In the genomic region with DNA sequence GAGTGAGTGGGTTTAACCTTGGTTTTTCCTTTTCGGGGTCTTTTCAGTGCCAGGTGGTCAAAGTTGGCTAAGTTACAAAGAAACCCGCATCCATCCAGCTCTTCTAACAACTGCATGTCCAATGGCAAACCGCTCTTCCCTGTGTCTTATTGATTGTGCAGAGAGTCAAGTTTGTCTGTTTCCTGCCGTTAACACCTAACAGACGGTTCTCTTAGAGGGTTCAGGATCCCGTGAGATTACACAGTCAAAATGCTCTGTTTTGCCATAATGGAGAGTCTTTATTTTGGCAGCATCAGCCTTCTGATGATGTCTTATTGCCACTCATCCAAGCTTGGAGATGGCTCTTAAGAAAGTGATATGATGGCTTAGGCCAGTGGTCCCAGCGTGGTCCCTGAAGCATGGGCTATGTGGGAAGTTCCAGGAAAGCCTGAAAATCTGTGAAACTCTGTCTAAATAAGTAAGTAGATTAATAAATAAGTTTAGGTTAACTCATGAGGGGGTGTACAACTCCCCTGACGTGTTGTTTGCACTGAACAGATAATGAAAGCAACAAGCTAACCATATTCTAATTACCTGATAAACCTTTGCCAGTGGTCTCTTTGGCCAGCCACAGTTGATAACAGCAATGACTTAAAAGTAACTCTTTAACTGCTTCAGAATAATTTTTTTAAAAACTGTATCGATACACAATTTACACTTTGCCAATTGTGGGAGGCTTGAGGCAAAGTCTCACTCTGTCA, we compare ENCODE assay signal across 36 mouse cellular contexts. TPM values are rescaled to one million over a fixed set of nuclear protein-coding genes. Genes with fewer than 3 reads are reported as not detected.
DNase-seq lines count a peak whose midpoint lies in the region; ATAC-seq and TF ChIP-seq lines count a peak whose summit lies in the region.
"Had no signal": no experiment of that assay in that cellular context is flagged by ENCODE, and none has a peak within 500 bp of the region (broad histone marks: within the 10 kb centered on the region; RNA-seq: fewer than 3 reads in every experiment).

No protein-coding gene starts in this region.

- H3K27ac ChIP-seq in spleen, adult 2 months (ENCODE audit: insufficient read depth, low read length), result peak overlapping the region; percentile 13; the same call in 1 of the 2 replicates
- H3K27ac ChIP-seq in liver, embryonic 16.5 days (ENCODE audit: low read length), result peak overlapping the region; percentile 78
- H3K27ac ChIP-seq: hindbrain, embryonic 13.5 days; midbrain, embryonic 13.5 days; neural tube, embryonic 15.5 days had no signal

- no peaks in the 10 kb centered on the region for H3K27me3 ChIP-seq in erythroblast, embryonic 14.5 days (ENCODE audit: control insufficient read depth)
- no peaks in the 10 kb centered on the region for H3K27me3 ChIP-seq in spleen, adult 2 months (ENCODE audit: control insufficient read depth, insufficient read depth, low read length)
- H3K27me3 ChIP-seq in liver, embryonic 16.5 days (ENCODE audit: control insufficient read depth, insufficient read depth, low read depth, low read length), result no peaks in the 10 kb centered on the region
- H3K27me3 ChIP-seq: hindbrain, embryonic 13.5 days; midbrain, embryonic 13.5 days; neural tube, embryonic 15.5 days had no signal

- H3K36me3 ChIP-seq in erythroblast, embryonic 14.5 days (ENCODE audit: control insufficient read depth), result no peaks in the 10 kb centered on the region
- no peaks in the 10 kb centered on the region for H3K36me3 ChIP-seq in spleen, adult 2 months (ENCODE audit: control insufficient read depth, insufficient read depth, low read length)
- no peaks in the 10 kb centered on the region for H3K36me3 ChIP-seq in liver, embryonic 16.5 days (ENCODE audit: control insufficient read depth, insufficient read depth)
- H3K36me3 ChIP-seq: hindbrain, embryonic 13.5 days; midbrain, embryonic 13.5 days; neural tube, embryonic 15.5 days had no signal

- peak overlapping the region; percentile 23 for H3K4me3 ChIP-seq in erythroblast, embryonic 14.5 days (replicated peaks)
- no peak overlapping the region for H3K4me3 ChIP-seq in spleen, adult 2 months (ENCODE audit: extremely low read depth, insufficient read depth, insufficient read length)
- peak overlapping the region; percentile 18; the same call in 1 of the 2 replicates for H3K4me3 ChIP-seq in liver, embryonic 16.5 days (ENCODE audit: low read depth, low read length)
- H3K4me3 ChIP-seq: hindbrain, embryonic 13.5 days; megakaryocyte, embryonic 14.5 days; midbrain, embryonic 13.5 days; neural tube, embryonic 15.5 days had no signal

- peaks cover 89% of the 10 kb centered on the region for H3K4me1 ChIP-seq in erythroblast, embryonic 14.5 days (ENCODE audit: control insufficient read depth)
- no peaks in the 10 kb centered on the region for H3K4me1 ChIP-seq in spleen, adult 2 months (ENCODE audit: control insufficient read depth, insufficient read depth, insufficient read length)
- peaks cover 54% of the 10 kb centered on the region for H3K4me1 ChIP-seq in liver, embryonic 16.5 days (ENCODE audit: control insufficient read depth, low read depth, low read length)
- H3K4me1 ChIP-seq: hindbrain, embryonic 13.5 days; midbrain, embryonic 13.5 days; neural tube, embryonic 15.5 days had no signal

- H3K9ac ChIP-seq in liver, embryonic 16.5 days (ENCODE audit: low read depth, low read length), result peak overlapping the region; percentile 42; the same call in 1 of the 2 replicates
- H3K9ac ChIP-seq: forebrain, postnatal 0 days; hindbrain, embryonic 13.5 days; midbrain, embryonic 13.5 days; neural tube, embryonic 15.5 days had no signal

- no peak for DNase-seq in spleen, adult 2 months (ENCODE audit: low read depth in 1 of 2, low spot score in 2 of 2)
- DNase-seq in spleen, postnatal 36 days (ENCODE audit: low spot score in 2 of 2), result no peak
- no peak for DNase-seq in adrenal gland, postnatal 36 days
- DNase-seq in gastrocnemius, postnatal 10 days, result no peak
- DNase-seq: adrenal gland, postnatal 14 days; cerebellum, adult 2 months; cerebellum, postnatal 36 days; forebrain, postnatal 0 days; gastrocnemius, postnatal 14 days; heart, adult 18-20 months; heart, postnatal 4 days; kidney, adult 9 months; kidney, postnatal 10 days; layer of hippocampus, postnatal 36 days; lung, postnatal 36 days; retina, postnatal 1 day; right cerebral cortex, postnatal 14 days; thymus, postnatal 14 days had no signal

- no peaks in the 10 kb centered on the region for H3K9me3 ChIP-seq in erythroblast, embryonic 14.5 days (ENCODE audit: control insufficient read depth, low read length)
- no peaks in the 10 kb centered on the region for H3K9me3 ChIP-seq in liver, embryonic 16.5 days (replicated peaks; ENCODE audit: control insufficient read depth, low read length)
- H3K9me3 ChIP-seq: hindbrain, embryonic 13.5 days; megakaryocyte, embryonic 14.5 days; midbrain, embryonic 13.5 days; neural tube, embryonic 15.5 days had no signal

- no peak for TF ChIP-seq POLR2A in spleen, adult 2 months (IDR thresholded peaks at IDR 0.05; ENCODE audit: low read depth, low read length)

- WGBS in spleen, adult 2 months, result 75% methylated on average over 9 of the region's 9 CpGs
- 41% methylated on average over 9 of the region's 9 CpGs for WGBS in liver, embryonic 16.5 days (ENCODE audit: insufficient replicate concordance)

- H3K4me2 ChIP-seq in liver, embryonic 16.5 days (ENCODE audit: low read depth, low read length), result peak overlapping the region; percentile 43
- H3K4me2 ChIP-seq: heart, embryonic 11.5 days; hindbrain, embryonic 13.5 days; midbrain, embryonic 13.5 days; neural tube, embryonic 15.5 days had no signal

- no peak for TF ChIP-seq CTCF in spleen, adult 2 months (IDR thresholded peaks at IDR 0.05; ENCODE audit: extremely low read depth, insufficient read depth, insufficient read length, insufficient replicate concordance)

- no peak for ATAC-seq in erythroblast, adult 5-6 weeks (replicated peaks; ENCODE audit: low FRiP score, poor library complexity, severe bottlenecking)
- ATAC-seq in liver, embryonic 16.5 days (ENCODE audit: low read depth), result no peak
- ATAC-seq: forebrain, postnatal 0 days; intestine, embryonic 16.5 days; midbrain, embryonic 13.5 days; Patski had no signal

RNA-seq across cellular contexts. Expression of gene Msmp, which starts 16.1 kb away (rescaled TPM):
- polyA plus RNA-seq in erythroblast, embryonic 14.5 days (2012), result not detected in 2 replicates
- total RNA-seq in erythroblast, adult 5-6 weeks (2015; ENCODE audit: low replicate concordance), result not detected in 2 replicates
- not detected in 2 replicates for total RNA-seq in erythroblast, adult 5-6 weeks (2017; ENCODE audit: low replicate concordance)
- 0.23 and 0.26 TPM in 2 replicates for polyA plus RNA-seq in spleen, adult 2 months (2012; rRNA removed)
- polyA plus RNA-seq in liver, embryonic 16.5 days (2015; fragmentation: Nextera tagmentation; extraction: Ambion mirVana), result 0.25 TPM in 1 of 2 replicates, not detected in the other
- 1 to 10 TPM; 3.2 to 3.4 TPM for total RNA-seq in adrenal gland, postnatal 36 days (2021)
- total RNA-seq in gastrocnemius, postnatal 10 days (2021), result under 1 TPM; 0.33 to 0.38 TPM
- total RNA-seq: forebrain, postnatal 0 days; layer of hippocampus, postnatal 36 days; left cerebral cortex, postnatal 10 days; liver, adult 2 months had no signal
- polyA plus RNA-seq: C2C12; cerebellum, adult 2 months; embryonic facial prominence, embryonic 11.5 days; heart, embryonic 11.5 days; hindbrain, embryonic 13.5 days; large intestine, adult 2 months; limb, embryonic 11.5 days; liver, adult 2 months; Patski; small intestine, adult 2 months; urinary bladder, adult 2 months had no signal

RNA-seq across cellular contexts. Expression of gene Gba2, which starts 21.7 kb away (rescaled TPM):
- 0.70 and 1.1 TPM in 2 replicates for polyA plus RNA-seq in erythroblast, embryonic 14.5 days (2012)
- total RNA-seq in erythroblast, adult 5-6 weeks (2015; ENCODE audit: low replicate concordance), result 4.2 and 7.3 TPM in 2 replicates
- total RNA-seq in erythroblast, adult 5-6 weeks (2017; ENCODE audit: low replicate concordance), result 7.4 and 12.0 TPM in 2 replicates
- 28.8 and 34.2 TPM in 2 replicates for polyA plus RNA-seq in spleen, adult 2 months (2012; rRNA removed)
- 17.7 and 18.7 TPM in 2 replicates for polyA plus RNA-seq in liver, embryonic 16.5 days (2015; fragmentation: Nextera tagmentation; extraction: Ambion mirVana)
- 10 to 100 TPM; 11.0 to 11.5 TPM for total RNA-seq in adrenal gland, postnatal 36 days (2021)
- 1 to 10 TPM; 6.7 to 9.1 TPM for total RNA-seq in gastrocnemius, postnatal 10 days (2021)

RNA-seq across cellular contexts. Expression of gene Rgp1, which starts 21.9 kb away (rescaled TPM):
- 3.5 and 7.2 TPM in 2 replicates for polyA plus RNA-seq in erythroblast, embryonic 14.5 days (2012)
- total RNA-seq in erythroblast, adult 5-6 weeks (2015; ENCODE audit: low replicate concordance), result 8.6 and 10.6 TPM in 2 replicates
- 5.7 and 8.9 TPM in 2 replicates for total RNA-seq in erythroblast, adult 5-6 weeks (2017; ENCODE audit: low replicate concordance)
- polyA plus RNA-seq in spleen, adult 2 months (2012; rRNA removed), result 42.4 and 44.3 TPM in 2 replicates
- 15.6 and 16.7 TPM in 2 replicates for polyA plus RNA-seq in liver, embryonic 16.5 days (2015; fragmentation: Nextera tagmentation; extraction: Ambion mirVana)
- total RNA-seq in adrenal gland, postnatal 36 days (2021), result 10 to 100 TPM; 40.5 to 53.3 TPM
- 10 to 100 TPM; 22.9 to 30.4 TPM for total RNA-seq in gastrocnemius, postnatal 10 days (2021)

RNA-seq across cellular contexts. Expression of gene Npr2, which starts 31.4 kb away (rescaled TPM):
- polyA plus RNA-seq in erythroblast, embryonic 14.5 days (2012), result 0.15 TPM in 1 of 2 replicates, not detected in the other
- total RNA-seq in erythroblast, adult 5-6 weeks (2015; ENCODE audit: low replicate concordance), result not detected in 2 replicates
- total RNA-seq in erythroblast, adult 5-6 weeks (2017; ENCODE audit: low replicate concordance), result 1.9 TPM in 1 of 2 replicates, not detected in the other
- polyA plus RNA-seq in spleen, adult 2 months (2012; rRNA removed), result 10.2 and 13.6 TPM in 2 replicates
- 0.49 and 0.91 TPM in 2 replicates for polyA plus RNA-seq in liver, embryonic 16.5 days (2015; fragmentation: Nextera tagmentation; extraction: Ambion mirVana)
- 10 to 100 TPM; 27.7 to 37.9 TPM for total RNA-seq in adrenal gland, postnatal 36 days (2021)
- total RNA-seq in gastrocnemius, postnatal 10 days (2021), result 10 to 100 TPM; 30.7 to 39.5 TPM

RNA-seq across cellular contexts. Expression of gene Tln1, which starts 37.9 kb away (rescaled TPM):
- 17.6 and 19.2 TPM in 2 replicates for polyA plus RNA-seq in erythroblast, embryonic 14.5 days (2012)
- 47.8 and 86.3 TPM in 2 replicates for total RNA-seq in erythroblast, adult 5-6 weeks (2015; ENCODE audit: low replicate concordance)
- 197 and 262 TPM in 2 replicates for total RNA-seq in erythroblast, adult 5-6 weeks (2017; ENCODE audit: low replicate concordance)
- 163 and 208 TPM in 2 replicates for polyA plus RNA-seq in spleen, adult 2 months (2012; rRNA removed)
- 38.2 and 40.2 TPM in 2 replicates for polyA plus RNA-seq in liver, embryonic 16.5 days (2015; fragmentation: Nextera tagmentation; extraction: Ambion mirVana)
- total RNA-seq in adrenal gland, postnatal 36 days (2021), result 100 to 1,000 TPM; 241 to 244 TPM
- total RNA-seq in gastrocnemius, postnatal 10 days (2021), result 100 to 1,000 TPM in 1 of 2 experiments, 10 to 100 TPM in 1; 84.9 to 112 TPM
